Mouse (Mus musculus) spleen, adult 2 months (tissue): Measurements from ENCODE around the gene Pex3. TPM values are rescaled to one million over a fixed set of nuclear protein-coding genes. Genes with fewer than 3 reads are reported as not detected.

Source experiments
- DNase-seq, 2 experiments: peaks; one replicate each; pipeline versions ENCODE4 v3.0.0 to v3.0.0-alpha.2; 2012 to 2021; ENCODE audit warnings: low spot score in 2 of 2, low read depth in 1 of 2
- H3K27ac ChIP-seq: fragments of 200-500 bp; 2 replicates; pipeline ENCODE4 v1.5.1; 2012; ENCODE audit warnings: low read length, inconsistent platforms; ENCODE audit not compliant: insufficient read depth
- H3K27me3 ChIP-seq: fragments of 200-500 bp; 2 replicates; pipeline ENCODE4 v1.6.1; 2012; ENCODE audit warnings: mild to moderate bottlenecking, moderate library complexity, low read length, inconsistent platforms; ENCODE audit not compliant: control insufficient read depth, insufficient read depth
- H3K36me3 ChIP-seq: fragments of 200-500 bp; 2 replicates; pipeline ENCODE4 v1.6.1; 2012; ENCODE audit warnings: mild to moderate bottlenecking, low read length, inconsistent platforms; ENCODE audit not compliant: control insufficient read depth, insufficient read depth
- H3K4me1 ChIP-seq: fragments of 200-500 bp; 2 replicates; pipeline ENCODE4 v1.6.1; 2011; ENCODE audit warnings: inconsistent platforms; ENCODE audit not compliant: control insufficient read depth, insufficient read depth, insufficient read length
- H3K4me3 ChIP-seq: fragments of 200-500 bp; 2 replicates; pipeline ENCODE4 v1.5.1; 2011; ENCODE audit warnings: mild to moderate bottlenecking, inconsistent platforms; ENCODE audit not compliant: insufficient read depth, insufficient read length; ENCODE audit errors: extremely low read depth
- CTCF ChIP-seq: fragments of 200-500 bp; IDR thresholded peaks from 2 replicates; pipeline ENCODE4 v1.5.1; 2011; ENCODE audit warnings: mild to moderate bottlenecking, inconsistent platforms; ENCODE audit not compliant: insufficient read depth, insufficient read length, insufficient replicate concordance; ENCODE audit errors: extremely low read depth
- POLR2A ChIP-seq: fragments of 200-500 bp; IDR thresholded peaks from 2 replicates; pipeline ENCODE4 v1.6.1; 2011; ENCODE audit warnings: low read depth, low read length, inconsistent platforms
- WGBS: fragments of 180-500 bp; shearing (Covaris S2); methylation state at CpG from one replicate; pipeline ENCODE4 v1.1.7; 2018; 5-methylcytosine and 5-hydroxymethylcytosine counted together
- polyA plus RNA-seq: library from polyadenylated mRNA; depleted of rRNA; stranded (reverse); fragments of >200 nt; gene quantifications from 2 replicates; pipeline ENCODE4 v1.2.3, GENCODE M21; 2012; rRNA removed

Gene Pex3
- polyA plus RNA-seq, 1 experiment = 3.0 TPM

- no peaks in the 10 kb centered on the region for H3K36me3 ChIP-seq
These were observed 77.8 kb downstream of the Pex3 start for GRCm38 (mm10) chr10:13475121-13475520.

GRCm38 (mm10) chr10:13474568-13474955 lies 78.4 kb downstream of the Pex3 start:
- Histone ChIP-seq H3K27me3 (peaks cover 5% of the 10 kb centered on the region; the same call in 1 of the 2 replicates), H3K4me3 (peak overlapping the region; percentile 69), H3K4me1 (no peaks in the 10 kb centered on the region), H3K36me3 (no peaks in the 10 kb centered on the region), H3K27ac (no peak overlapping the region)
- 6% methylated on average over 10 of the region's 10 CpGs for WGBS
- no peak for DNase-seq
- TF ChIP-seq CTCF (no peak), POLR2A (no peak)

More at GRCm38 (mm10) chr10:13475121-13475520, 77.8 kb downstream of the Pex3 start:
- peaks cover 5% of the 10 kb centered on the region; the same call in 1 of the 2 replicates for H3K27me3 ChIP-seq
- WGBS = 41% methylated on average over 7 of the region's 7 CpGs
- DNase-seq = no peak
- no peak overlapping the region for H3K4me3 ChIP-seq
- no peaks in the 10 kb centered on the region for H3K4me1 ChIP-seq
- no peak for TF ChIP-seq CTCF
- TF ChIP-seq POLR2A = no peak
- no peak overlapping the region for H3K27ac ChIP-seq

Other genes with a start within 250 kb of the Pex3 start
- 3.5 and 4.1 TPM in 2 replicates for gene Phactr2, start 78.7 kb downstream of the Pex3 start, polyA plus RNA-seq
- 11.1 and 12.5 TPM in 2 replicates for gene Fuca2, start 53.6 kb downstream of the Pex3 start, polyA plus RNA-seq
- 2.7 and 2.9 TPM in 2 replicates for gene Adat2, start 248 bp downstream of the Pex3 start, polyA plus RNA-seq